8 mouse cellular contexts compared by ENCODE assay signal in genomic region chr14:73441951-73442716, GRCm38 (mm10). TPM values are rescaled to one million over a fixed set of nuclear protein-coding genes. Genes with fewer than 3 reads are reported as not detected.
A peak's percentile ranks its signal among the peaks of the same experiment; 100 is the strongest.
DNase-seq lines count a peak whose midpoint lies in the region; ATAC-seq and TF ChIP-seq lines count a peak whose summit lies in the region.

No protein-coding gene starts in this region.

- no peak for TF ChIP-seq CTCF in lung, embryonic 14.5 days (IDR thresholded peaks at IDR 0.05; ENCODE audit: low read depth)
- TF ChIP-seq CTCF in spleen, adult 2 months (IDR thresholded peaks at IDR 0.05; ENCODE audit: extremely low read depth, insufficient read depth, insufficient read length, insufficient replicate concordance), result no peak

- peak; percentile 49; the same call in 1 of the 2 replicates for ATAC-seq in lung, embryonic 14.5 days (ENCODE audit: insufficient read depth)
- peak; percentile 37 for ATAC-seq in liver, embryonic 11.5 days (replicated peaks; ENCODE audit: low FRiP score)
- no peak for ATAC-seq in hindbrain, embryonic 13.5 days (ENCODE audit: low FRiP score)

- no peak overlapping the region for H3K27ac ChIP-seq in lung, embryonic 14.5 days (ENCODE audit: low read depth)
- H3K27ac ChIP-seq in liver, embryonic 11.5 days (ENCODE audit: low read depth, low read length), result no peak overlapping the region
- peak overlapping the region; percentile 38 for H3K27ac ChIP-seq in spleen, adult 2 months (ENCODE audit: insufficient read depth, low read length)
- H3K27ac ChIP-seq in hindbrain, embryonic 13.5 days, result no peak overlapping the region
- no peak overlapping the region for H3K27ac ChIP-seq in forebrain, embryonic 10.5 days

- H3K27me3 ChIP-seq in lung, embryonic 14.5 days (ENCODE audit: insufficient read depth, low read length), result no peaks in the 10 kb centered on the region
- H3K27me3 ChIP-seq in liver, embryonic 11.5 days (replicated peaks; ENCODE audit: control insufficient read depth, insufficient read depth, low read length), result no peaks in the 10 kb centered on the region
- no peaks in the 10 kb centered on the region for H3K27me3 ChIP-seq in spleen, adult 2 months (ENCODE audit: control insufficient read depth, insufficient read depth, low read length)
- no peaks in the 10 kb centered on the region for H3K27me3 ChIP-seq in hindbrain, embryonic 13.5 days
- H3K27me3 ChIP-seq in forebrain, embryonic 10.5 days (ENCODE audit: poor library complexity, severe bottlenecking), result no peaks in the 10 kb centered on the region

- TF ChIP-seq POLR2A in spleen, adult 2 months (IDR thresholded peaks at IDR 0.05; ENCODE audit: low read depth, low read length), result no peak

- no peaks in the 10 kb centered on the region for H3K36me3 ChIP-seq in lung, embryonic 14.5 days (ENCODE audit: insufficient read depth)
- no peaks in the 10 kb centered on the region for H3K36me3 ChIP-seq in liver, embryonic 11.5 days (ENCODE audit: control insufficient read depth, insufficient read depth, low read length)
- H3K36me3 ChIP-seq in spleen, adult 2 months (ENCODE audit: control insufficient read depth, insufficient read depth, low read length), result no peaks in the 10 kb centered on the region
- no peaks in the 10 kb centered on the region for H3K36me3 ChIP-seq in hindbrain, embryonic 13.5 days
- no peaks in the 10 kb centered on the region for H3K36me3 ChIP-seq in forebrain, embryonic 10.5 days (replicated peaks)

- no peak overlapping the region for H3K4me2 ChIP-seq in lung, embryonic 14.5 days
- H3K4me2 ChIP-seq in liver, embryonic 11.5 days, result no peak overlapping the region
- H3K4me2 ChIP-seq in hindbrain, embryonic 13.5 days, result no peak overlapping the region

- no peaks in the 10 kb centered on the region for H3K4me1 ChIP-seq in lung, embryonic 14.5 days (ENCODE audit: insufficient read depth)
- H3K4me1 ChIP-seq in liver, embryonic 11.5 days (replicated peaks; ENCODE audit: control insufficient read depth, insufficient read depth, low read length), result peaks cover 7% of the 10 kb centered on the region; the same call in 1 of the 2 replicates
- peaks cover 4% of the 10 kb centered on the region; the same call in 1 of the 2 replicates for H3K4me1 ChIP-seq in spleen, adult 2 months (ENCODE audit: control insufficient read depth, insufficient read depth, insufficient read length)
- no peaks in the 10 kb centered on the region for H3K4me1 ChIP-seq in hindbrain, embryonic 13.5 days (replicated peaks)
- H3K4me1 ChIP-seq in forebrain, embryonic 10.5 days, result peaks cover 2% of the 10 kb centered on the region; the same call in 1 of the 2 replicates

- H3K9ac ChIP-seq in lung, embryonic 14.5 days, result no peak overlapping the region
- H3K9ac ChIP-seq in liver, embryonic 11.5 days (ENCODE audit: low read depth, low read length), result no peak overlapping the region
- H3K9ac ChIP-seq in hindbrain, embryonic 13.5 days, result no peak overlapping the region

- no peaks in the 10 kb centered on the region for H3K9me3 ChIP-seq in lung, embryonic 14.5 days (ENCODE audit: low read depth, low read length)
- H3K9me3 ChIP-seq in liver, embryonic 11.5 days (ENCODE audit: control insufficient read depth, low read length), result no peaks in the 10 kb centered on the region
- H3K9me3 ChIP-seq in hindbrain, embryonic 13.5 days, result no peaks in the 10 kb centered on the region
- H3K9me3 ChIP-seq in forebrain, embryonic 10.5 days, result no peaks in the 10 kb centered on the region

- no peak overlapping the region for H3K4me3 ChIP-seq in lung, embryonic 14.5 days (ENCODE audit: low read depth, low read length)
- H3K4me3 ChIP-seq in liver, embryonic 11.5 days (ENCODE audit: low read depth, low read length), result no peak overlapping the region
- H3K4me3 ChIP-seq in spleen, adult 2 months (ENCODE audit: extremely low read depth, insufficient read depth, insufficient read length), result no peak overlapping the region
- no peak overlapping the region for H3K4me3 ChIP-seq in hindbrain, embryonic 13.5 days
- no peak overlapping the region for H3K4me3 ChIP-seq in forebrain, embryonic 10.5 days

- DNase-seq in lung, embryonic 14.5 days, result peak; percentile 25
- DNase-seq in lung, postnatal 14 days, result no peak
- peak; percentile 81 for DNase-seq in fibroblast of lung, adult 2 months (ENCODE audit: low read depth)
- DNase-seq in liver, embryonic 11.5 days (ENCODE audit: low spot score), result no peak
- DNase-seq in spleen, adult 2 months (ENCODE audit: low read depth in 1 of 2, low spot score in 2 of 2), result peak in 1 of 2 experiments; percentile 36
- DNase-seq in cerebellum, postnatal 14 days, result no peak
- no peak for DNase-seq in forebrain, embryonic 10.5 days (ENCODE audit: extremely low spot score, low spot score)

- WGBS in lung, embryonic 14.5 days, result 60% methylated on average over 7 of the region's 7 CpGs
- 58% methylated on average over 7 of the region's 7 CpGs for WGBS in liver, embryonic 11.5 days
- 46% methylated on average over 7 of the region's 7 CpGs for WGBS in spleen, adult 2 months
- WGBS in hindbrain, embryonic 13.5 days, result 83% methylated on average over 7 of the region's 7 CpGs
- 73% methylated on average over 7 of the region's 7 CpGs for WGBS in forebrain, embryonic 10.5 days

RNA-seq across cellular contexts. Expression of gene Itm2b, which starts 57.0 kb away (rescaled TPM):
- polyA plus RNA-seq in lung, embryonic 14.5 days (2014; fragmentation: Nextera tagmentation; extraction: Ambion mirVana), result 630 and 663 TPM in 2 replicates
- 516 and 518 TPM in 2 replicates for polyA plus RNA-seq in liver, embryonic 11.5 days (2014; fragmentation: Nextera tagmentation; extraction: Ambion mirVana)
- 567 and 602 TPM in 2 replicates for polyA plus RNA-seq in spleen, adult 2 months (2012; rRNA removed)
- 592 and 627 TPM in 2 replicates for polyA plus RNA-seq in hindbrain, embryonic 13.5 days (2015; fragmentation: Nextera tagmentation; extraction: Ambion mirVana)
- 192 and 209 TPM in 2 replicates for polyA plus RNA-seq in forebrain, embryonic 10.5 days (2016; fragmentation: Nextera tagmentation; extraction: Ambion mirVana)

Comparison
In these comparisons a context has a peak if more than half of its experiments do, and no peak if none do; other contexts are left out.
1. DNase-seq: peak in lung, embryonic 14.5 days (single experiment) and fibroblast of lung, adult 2 months (single experiment); none in lung, postnatal 14 days (single experiment), liver, embryonic 11.5 days (single experiment), cerebellum, postnatal 14 days (0 of 2) and forebrain, embryonic 10.5 days (single experiment).